Mouse (Mus musculus) CD4-positive helper T cell, adult 2 months (primary cell): ENCODE results near the gene Trim14.
"Not testable (repeated sequence)": the region's sequence is repeated elsewhere in the genome, so short reads cannot be mapped to it uniquely, and the experiment has no call there.

Experiments used
- DNase-seq: peaks from one replicate; pipeline ENCODE4 v3.0.0-alpha.2; 2012; ENCODE audit warnings: low read depth, missing footprints, low spot score

Gene Trim14

DNA sequence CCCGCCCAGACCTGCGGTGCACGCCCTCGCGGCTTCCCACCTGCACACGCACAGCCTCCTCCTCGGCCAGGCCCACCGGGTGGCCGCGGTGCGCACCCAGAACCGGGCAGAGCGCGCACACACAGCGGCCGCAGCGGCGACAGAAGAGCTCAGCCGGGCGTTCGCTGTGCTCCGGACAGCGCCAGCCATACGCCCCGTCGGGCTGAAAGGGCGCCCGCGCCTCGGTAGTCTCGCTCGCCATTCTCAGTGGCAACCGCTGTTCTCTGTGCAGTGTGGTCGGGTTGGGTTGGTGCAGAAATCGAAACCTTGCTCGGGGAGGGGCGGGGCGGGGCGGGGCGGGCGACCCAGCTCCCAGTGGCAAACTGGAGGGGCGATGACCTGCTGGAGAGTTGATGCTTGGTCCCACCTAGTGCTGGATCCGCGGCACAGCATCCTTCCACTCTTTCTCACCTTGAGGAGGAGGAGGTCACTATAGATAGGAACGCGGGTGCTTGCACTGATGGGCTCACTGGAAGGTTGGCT is at the start of gene Trim14:
Gene Trim14 (minus strand): TSS at position 302 of the 522 bp plus-strand sequence.
- peak; percentile 91 for DNase-seq

DNA sequence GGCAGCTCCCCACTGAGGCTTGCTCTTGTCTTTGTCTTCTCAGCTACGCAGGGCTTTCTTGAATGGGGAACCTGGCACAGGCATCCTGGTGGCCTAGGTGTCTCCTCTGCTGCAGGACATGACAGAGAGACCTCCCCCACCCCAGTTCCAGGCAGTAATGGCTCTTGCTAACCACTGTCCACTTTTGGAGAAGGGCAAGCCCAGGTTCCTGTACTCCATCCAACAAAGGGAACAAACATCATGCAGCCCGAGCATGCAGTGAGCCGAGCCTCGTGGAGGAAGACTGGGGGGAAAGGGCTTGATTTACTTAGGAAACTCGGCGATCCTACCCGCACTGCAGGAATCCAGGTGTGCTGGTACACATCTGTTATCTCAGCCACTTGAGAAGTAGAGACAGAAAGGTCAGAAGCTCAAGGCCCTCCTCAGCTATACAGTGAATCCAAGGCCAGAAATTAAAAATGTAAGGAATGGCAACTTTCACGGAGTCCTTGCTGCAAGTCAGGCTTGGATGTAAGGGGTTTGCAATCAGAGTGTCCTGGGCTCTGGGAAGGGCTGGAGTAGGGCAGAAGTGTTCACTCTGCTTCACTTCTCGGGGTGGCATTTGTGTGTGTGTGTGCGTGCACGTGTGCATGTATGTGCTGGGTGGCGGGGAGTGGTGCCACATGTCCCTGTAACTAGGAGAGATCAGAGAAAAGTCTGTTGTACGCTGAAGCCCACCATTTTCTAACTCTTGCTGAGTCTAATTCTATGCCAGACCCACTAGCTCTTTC is 49.3 kb upstream of the Trim14 start:
- DNase-seq, result no peak

DNA sequence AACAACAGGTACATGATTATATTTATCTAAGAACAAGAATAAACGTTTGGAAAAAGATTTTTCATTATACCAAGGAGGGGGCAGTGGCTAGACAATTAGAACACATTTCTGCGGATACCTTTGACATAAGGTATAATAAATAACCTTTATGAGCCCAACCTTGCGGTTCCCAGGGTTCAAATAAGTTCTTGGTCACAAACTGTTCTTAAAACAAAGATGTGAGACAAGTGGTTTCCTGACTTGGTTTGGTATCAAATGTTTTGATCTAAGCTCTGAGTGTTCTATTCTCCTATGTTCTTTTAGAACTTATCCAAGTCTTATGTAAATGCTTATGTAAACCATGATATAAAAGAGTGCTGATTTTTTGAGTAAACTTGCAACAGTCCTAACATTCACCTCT is 48.6 kb upstream of the Trim14 start:
- DNase-seq, result peak; percentile 67

DNA sequence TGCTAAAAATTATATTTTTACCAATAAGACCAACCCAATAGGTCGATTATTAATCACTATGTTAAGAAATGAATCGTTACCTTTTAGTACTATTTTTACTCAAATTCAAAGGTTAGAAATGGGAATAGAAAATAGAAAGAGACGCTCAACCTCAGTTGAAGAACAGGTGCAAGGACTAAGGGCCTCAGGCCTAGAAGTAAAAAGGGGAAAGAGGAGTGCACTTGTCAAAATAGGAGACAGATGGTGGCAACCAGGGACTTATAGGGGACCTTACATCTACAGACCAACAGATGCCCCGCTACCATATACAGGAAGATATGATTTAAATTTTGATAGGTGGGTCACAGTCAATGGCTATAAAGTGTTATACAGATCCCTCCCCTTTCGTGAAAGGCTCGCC is 48.1 kb upstream of the Trim14 start:
- DNase-seq, result not testable (repeated sequence)

DNA sequence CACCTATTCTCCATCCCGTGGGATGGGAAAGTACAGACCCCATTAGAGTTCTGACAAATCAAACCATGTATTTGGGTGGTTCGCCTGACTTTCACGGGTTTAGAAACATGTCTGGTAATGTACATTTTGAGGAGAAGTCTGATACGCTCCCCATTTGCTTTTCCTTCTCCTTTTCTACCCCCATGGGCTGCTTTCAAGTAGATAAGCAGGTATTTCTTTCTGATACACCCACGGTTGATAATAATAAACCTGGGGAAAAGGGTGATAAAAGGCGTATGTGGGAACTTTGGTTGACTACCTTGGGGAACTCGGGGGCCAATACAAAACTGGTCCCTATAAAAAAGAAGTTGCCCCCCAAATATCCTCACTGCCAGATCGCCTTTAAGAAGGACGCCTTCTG is 46.1 kb upstream of the Trim14 start:
- DNase-seq, result not testable (repeated sequence)

DNA sequence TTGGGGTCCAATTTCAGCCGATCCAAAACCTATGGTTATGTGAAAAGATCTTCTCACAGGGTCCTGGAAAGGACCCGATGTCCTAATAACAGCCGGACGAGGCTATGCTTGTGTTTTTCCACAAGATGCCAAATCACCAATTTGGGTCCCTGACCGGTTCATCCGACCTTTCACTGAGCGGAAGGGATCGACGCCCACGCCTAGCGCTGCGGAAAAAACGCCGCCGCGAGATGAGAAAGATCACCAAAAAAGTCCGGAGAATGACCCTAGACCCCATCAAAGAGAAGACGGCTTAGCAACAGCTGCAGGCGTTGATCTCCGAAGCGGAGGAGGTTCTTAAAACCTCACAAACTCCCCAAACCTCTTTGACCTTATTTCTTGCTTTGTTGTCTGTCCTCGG is 45.6 kb upstream of the Trim14 start:
- not testable (repeated sequence) for DNase-seq

DNA sequence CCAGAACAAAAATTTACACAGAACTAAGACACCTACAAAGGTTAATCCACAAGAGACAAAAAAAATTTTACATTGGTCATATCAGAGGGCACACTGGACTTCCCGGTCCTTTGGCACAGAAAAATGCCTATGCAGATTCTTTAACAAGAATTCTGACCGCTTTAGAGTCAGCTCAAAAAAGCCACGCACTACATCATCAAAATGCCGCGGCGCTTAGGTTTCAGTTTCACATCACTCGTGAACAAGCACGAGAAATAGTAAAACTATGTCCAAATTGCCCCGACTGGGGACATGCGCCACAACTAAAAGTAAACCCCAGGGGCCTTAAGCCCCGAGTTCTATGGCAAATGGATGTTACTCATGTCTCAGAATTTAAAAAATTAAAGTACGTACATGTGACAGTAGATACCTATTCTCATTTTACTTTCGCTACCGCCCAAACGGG is 44.9 kb upstream of the Trim14 start:
- peak; percentile 41 for DNase-seq

DNA sequence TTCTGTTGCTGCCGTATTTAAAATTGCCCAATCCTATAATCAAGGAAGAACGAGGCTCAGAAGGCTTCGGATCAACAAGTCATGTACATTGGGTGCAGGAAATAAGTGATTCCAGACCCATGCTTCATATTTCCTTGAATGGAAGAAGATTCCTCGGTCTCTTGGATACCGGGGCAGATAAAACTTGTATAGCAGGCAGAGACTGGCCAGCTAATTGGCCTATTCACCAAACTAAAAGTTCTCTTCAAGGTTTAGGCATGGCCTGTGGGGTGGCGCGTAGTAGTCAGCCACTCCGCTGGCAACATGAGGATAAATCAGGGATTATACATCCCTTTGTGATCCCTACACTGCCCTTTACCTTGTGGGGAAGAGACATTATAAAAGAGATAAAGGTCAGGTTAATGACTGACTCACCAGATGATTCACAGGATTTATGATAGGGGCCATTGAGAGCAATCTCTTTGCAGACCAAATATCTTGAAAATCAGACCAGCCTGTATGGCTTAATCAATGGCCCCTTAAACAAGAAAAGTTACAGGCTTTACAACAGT is 42.9 kb upstream of the Trim14 start:
- DNase-seq, result not testable (repeated sequence)

DNA sequence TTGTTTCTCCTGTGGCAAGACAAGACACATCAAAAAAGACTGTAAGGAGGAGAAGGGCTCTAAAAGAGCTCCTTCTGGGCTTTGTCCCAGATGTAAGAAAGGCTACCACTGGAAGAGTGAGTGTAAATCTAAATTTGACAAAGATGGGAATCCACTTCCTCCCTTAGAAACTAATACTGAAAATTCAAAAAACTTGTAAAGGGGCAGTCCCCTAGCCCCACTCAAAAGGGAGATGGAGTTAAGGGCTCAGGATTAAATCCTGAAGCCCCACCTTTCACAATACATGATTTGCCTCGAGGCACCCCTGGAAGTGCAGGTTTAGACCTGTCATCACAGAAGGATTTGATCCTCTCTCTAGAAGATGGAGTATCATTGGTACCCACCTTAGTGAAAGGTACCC is 42.3 kb upstream of the Trim14 start:
- DNase-seq, result no peak

DNA sequence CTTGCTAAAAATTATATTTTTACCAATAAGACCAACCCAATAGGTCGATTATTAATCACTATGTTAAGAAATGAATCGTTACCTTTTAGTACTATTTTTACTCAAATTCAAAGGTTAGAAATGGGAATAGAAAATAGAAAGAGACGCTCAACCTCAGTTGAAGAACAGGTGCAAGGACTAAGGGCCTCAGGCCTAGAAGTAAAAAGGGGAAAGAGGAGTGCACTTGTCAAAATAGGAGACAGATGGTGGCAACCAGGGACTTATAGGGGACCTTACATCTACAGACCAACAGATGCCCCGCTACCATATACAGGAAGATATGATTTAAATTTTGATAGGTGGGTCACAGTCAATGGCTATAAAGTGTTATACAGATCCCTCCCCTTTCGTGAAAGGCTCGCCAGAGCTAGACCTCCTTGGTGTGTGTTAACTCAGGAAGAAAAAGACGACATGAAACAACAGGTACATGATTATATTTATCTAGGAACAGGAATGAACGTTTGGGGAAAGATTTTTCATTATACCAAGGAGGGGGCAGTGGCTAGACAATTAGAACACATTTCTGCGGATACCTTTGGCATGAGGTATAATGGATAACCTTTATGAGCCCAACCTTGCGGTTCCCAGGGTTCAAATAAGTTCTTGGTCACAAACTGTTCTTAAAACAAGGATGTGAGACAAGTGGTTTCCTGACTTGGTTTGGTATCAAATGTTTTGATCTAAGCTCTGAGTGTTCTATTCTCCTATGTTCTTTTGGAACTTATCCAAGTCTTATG is 39.8 kb upstream of the Trim14 start:
- peak; percentile 43 for DNase-seq

DNA sequence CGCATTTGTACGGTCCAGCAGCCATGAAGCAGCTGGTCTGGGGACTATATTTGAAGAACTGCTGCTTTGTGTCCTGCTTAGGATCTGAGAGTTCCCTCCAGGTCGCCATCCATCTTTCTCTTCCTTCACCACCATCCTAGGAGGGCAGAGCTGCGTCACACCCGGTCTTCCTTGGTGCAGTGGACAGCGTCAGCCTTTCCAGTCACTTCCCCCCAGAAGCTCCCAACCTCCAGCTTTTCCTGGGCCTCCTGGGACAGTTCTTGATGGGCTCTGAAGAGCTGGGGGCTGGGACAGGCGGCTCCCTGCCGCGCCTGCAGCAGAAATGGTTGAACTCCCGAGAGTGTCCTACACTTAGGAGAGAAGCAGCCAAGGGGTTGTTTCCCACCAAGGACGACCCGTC is 38.9 kb upstream of the Trim14 start:
- no peak for DNase-seq

DNA sequence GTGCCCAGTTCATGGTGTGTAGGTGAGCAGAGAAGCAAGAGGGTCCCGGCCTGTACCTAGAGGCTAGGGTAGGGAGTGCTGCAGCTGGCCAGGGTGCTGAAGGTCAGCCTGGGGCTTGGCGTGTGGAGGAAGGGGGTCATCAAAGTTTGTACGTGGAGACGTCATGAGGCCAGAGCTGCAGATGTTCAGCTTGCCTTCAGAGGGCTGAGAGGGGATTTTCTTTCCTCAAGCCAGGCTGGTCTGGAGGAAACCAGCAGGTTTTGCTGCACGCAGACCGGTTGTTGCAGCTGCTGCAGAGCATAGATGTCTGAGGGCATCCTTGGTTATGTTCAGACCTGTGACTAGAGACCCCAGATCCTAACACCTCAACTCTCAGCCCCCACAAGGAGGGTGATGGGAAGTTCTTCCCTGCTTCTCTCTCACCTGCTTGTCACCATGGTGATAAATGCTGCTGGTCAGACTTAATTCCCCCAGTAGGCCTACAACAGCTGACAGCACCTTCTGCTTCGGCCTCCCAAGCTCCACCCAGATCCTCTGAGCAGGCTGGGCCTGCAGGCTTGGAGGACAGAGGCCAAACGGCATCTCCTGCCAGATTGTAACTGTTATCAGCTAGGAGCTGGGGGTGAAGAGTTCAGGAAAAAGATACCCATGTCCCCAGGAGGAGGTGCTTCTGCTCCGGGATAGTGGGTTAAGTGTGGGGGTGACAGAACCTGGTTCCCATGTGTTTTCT is 38.2 kb upstream of the Trim14 start:
- DNase-seq, result no peak

DNA sequence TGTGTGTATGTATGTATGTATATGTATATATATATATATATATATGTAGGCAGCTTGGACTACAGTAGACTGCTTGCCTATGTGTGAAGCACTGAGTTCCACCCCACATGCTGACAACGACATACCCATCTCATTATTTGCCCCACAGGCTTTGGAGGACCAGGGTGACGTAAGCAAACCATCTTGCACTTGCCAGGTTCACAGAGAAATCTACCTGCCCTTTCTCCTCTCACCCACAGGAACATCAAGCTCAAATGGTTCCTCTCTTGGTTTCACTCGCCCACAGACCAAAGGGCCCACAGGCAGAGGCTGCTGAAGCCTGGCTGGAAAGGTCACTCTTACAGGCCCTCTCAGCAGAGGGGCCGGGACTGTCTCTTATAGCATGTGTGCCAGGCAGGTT is 36.7 kb upstream of the Trim14 start:
- no peak for DNase-seq

DNA sequence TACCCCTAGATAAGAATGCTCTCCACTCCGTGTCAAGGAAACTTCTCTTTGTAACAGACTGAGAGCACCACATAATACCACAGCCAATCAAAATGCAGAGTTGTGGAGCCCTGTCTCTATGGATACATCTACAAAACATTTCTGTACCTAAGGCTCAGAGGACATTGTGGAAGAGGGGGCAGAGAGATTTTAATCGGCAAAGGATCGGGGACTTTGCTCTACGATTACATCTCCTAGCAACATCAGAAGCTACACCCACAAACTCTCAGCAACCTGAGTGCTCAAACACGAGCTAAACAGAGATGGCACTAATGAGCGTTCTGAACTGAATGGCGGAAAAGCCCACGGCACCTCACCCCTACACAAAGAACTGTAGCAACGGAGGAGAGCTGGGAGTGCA is 35.8 kb upstream of the Trim14 start:
- DNase-seq, result no peak

DNA sequence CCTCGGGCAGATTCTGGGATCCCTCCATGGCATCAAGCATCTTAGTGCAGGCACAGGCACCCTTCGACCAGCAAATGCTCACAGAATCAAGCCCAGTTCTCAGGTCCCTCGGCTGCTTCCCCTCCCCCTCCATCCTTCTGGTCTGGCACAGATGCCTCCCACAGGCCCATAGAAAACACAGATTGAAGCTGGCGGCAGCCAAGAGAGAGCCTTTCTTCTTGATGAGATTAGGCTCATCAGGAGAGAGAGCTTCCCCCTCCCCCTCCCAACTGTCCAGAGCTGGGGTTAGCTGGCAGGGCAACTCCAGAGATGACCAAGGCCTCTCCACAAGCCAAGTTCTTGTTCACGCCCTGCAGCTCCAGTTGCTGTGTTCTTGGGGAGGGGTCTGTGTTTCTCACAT is 33.7 kb upstream of the Trim14 start:
- no peak for DNase-seq

DNA sequence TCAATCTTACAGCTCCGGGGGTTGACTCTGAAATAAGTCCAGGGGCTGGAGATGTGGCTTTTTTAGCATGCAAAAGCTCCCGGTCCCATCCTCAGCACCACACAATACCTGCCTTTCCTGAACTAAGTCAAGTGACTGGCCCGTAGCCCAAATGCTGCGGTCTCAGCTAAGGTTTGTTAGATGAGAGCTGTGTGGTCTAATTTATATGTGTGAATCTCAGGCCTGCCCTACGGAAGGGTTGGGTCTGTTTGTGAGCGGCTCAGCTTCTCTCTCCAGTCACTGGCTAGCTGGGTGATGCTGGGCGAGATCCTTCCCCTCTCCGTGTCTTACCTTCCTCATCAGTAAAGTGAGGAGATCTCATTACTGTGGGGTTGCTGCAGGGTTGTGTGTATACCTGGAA is 32.2 kb upstream of the Trim14 start:
- DNase-seq, result no peak

DNA sequence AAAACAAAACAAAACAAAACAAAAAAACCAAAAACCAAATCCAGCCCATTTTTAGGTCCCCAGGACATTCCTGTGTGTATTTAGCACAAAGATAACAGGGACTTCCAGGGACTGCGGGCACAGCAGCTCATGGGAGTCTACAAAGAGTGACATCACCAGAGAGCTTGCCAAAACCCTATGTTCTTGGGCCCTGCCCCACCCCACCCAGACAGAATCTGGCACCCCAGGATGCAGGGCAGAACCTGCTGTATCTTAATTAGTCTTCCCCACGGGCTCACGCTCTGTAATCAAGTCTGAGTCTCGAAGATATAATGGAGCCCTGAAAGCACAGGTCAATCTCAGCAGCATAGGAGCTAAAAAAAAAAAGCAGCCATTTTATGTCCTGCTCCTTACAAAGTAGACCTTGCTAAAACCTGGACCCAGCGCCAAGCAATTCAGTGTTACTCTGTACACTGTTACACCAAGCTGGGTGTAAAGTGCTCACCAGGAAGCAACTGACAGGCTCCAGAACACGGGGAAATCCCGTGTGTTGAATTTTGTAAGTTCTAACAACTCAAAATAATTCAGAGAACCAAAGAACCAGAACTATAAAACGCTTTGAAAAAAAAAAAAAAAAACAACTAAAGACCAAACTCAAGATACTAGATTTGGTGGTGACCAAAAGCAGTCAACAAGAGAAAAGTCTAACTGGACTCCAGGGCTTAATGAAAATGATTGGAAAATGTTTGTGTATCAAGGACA is 31.2 kb upstream of the Trim14 start:
- DNase-seq, result no peak

DNA sequence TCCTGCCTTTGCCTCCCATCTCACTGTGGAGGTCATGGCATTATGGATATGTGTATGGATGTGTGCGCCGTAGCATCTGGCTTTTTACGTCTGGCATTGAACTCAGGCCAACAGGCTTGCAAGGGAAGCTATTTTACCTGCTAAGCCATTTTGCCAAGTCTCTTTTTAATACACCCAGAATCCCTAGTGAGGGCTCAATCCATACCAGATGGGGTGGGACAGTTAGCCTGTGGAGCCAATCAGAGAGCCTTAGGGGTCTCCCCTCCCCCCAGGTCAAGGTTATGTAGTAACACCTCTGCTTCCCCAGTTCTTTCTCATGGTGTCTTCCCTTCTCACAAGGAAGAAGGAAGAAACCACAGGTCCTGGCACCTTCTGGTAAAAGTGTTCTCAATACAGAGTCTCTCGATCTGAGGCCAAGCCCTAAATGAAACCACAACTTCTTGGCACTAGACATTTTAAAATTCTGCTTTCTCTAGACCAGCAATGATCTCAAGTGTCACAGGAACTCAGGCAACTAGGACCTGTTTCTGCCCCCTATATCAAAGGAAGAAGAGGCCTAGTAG is 29.5 kb upstream of the Trim14 start:
- DNase-seq, result no peak

DNA sequence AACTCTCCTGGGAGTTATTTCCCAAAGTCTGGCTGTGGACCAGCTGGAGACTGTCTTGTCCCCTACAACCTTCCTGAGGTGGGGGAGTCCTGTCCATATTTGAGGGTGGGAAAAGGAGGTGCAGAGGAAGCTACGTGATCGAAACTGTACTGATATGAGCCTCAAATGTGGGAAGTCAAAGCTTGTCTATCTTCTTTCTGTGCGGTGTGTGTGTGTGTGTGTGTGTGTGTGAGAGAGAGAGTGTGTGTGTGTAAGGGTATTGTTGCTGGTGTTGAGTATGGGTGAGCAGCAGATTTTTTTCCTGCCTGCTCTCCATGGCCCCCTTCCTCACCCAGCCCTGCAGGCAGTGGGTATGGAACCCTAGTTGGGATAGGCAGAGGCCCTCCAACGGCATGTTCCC is 28.3 kb upstream of the Trim14 start:
- no peak for DNase-seq

DNA sequence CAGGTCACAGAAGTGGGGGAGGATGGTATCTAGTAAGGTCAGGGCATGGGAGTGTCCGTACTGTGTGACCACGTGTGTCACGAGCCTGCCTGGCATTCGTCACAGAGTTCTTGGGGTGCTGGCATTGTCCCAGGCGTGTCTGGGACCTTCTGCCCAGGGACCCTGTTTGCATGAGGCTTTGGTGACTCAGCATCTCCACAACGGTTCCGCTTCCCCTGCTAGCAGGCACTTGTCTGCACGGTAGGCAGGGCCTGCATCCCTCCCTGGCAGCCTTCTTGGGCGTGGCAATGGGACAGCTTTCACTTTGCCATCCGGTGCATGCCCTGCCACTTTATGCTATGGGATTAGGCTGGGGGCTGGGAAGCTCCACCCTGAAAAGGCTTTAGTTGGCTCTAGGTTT is 27.9 kb upstream of the Trim14 start:
- DNase-seq, result peak; percentile 61

DNA sequence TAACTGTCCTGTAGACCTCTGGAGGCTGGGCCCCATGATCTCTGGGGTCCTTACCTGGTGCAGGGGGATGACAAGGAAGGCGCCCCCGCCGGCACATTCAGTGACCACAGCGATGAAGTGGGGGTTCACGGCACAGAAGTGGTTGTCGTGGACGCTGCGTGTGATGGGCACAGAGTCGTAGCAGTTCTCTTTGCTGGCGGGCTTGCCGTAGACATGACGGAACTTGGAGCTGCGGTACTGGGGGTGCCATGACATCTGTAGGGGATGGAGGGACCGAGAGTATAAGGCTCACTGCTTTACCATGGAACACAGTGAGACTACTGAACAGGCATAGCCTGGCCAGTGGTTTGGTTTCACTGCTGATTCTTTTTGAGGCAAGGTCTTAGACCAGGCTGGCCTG is 26.9 kb upstream of the Trim14 start:
- DNase-seq, result no peak
